Mouse (Mus musculus) bone marrow, adult 2 months (tissue): ENCODE data around the gene Nudc.

Experiments used
- CTCF ChIP-seq: fragments of 200-500 bp; IDR thresholded peaks from 2 replicates; pipeline ENCODE4 v1.5.1; 2011; ENCODE audit warnings: low read length, control low read depth; ENCODE audit not compliant: control insufficient read depth, insufficient read depth
- POLR2A ChIP-seq: fragments of 200-500 bp; IDR thresholded peaks from 2 replicates; pipeline ENCODE4 v1.6.1; 2011; ENCODE audit warnings: low read depth, mild to moderate bottlenecking, control low read depth, low read length, borderline replicate concordance; ENCODE audit not compliant: control insufficient read depth

DNA sequence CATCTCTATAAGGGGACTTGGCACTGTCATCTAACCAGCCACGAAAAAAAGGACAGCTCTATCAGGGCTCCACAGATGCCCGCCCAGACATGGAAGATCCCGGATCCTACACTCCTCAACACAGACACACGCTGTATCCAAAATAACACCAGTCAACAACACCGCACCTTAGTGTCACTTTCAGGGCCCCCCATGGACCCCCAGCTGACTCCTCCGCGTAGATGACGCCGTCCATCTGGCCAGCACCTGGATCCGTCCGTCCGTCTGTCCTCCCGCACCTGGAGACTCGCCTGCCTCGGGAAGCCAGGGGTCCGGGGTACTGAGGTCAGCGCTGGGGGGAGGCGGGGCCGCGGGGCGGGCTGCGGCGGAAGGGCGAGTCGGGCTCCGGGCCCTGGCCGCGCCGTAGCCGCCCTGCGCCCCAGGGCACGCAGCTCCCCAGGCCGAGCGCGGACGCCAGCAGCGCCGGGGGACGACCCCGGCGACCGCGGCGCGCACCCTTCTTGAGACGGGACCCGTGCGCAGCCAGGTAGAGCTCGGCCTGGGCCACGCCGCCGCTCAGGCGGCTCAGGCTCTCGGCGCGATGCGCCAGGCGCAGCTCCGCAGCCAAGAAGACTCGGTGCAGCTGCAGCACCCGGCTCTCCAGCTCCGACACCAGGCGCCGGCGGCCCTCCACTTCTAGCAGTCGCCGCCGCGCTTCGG, 48.2 kb downstream of the Nudc start:
- TF ChIP-seq CTCF (no peak), POLR2A (no peak)
